In the genomic region with DNA sequence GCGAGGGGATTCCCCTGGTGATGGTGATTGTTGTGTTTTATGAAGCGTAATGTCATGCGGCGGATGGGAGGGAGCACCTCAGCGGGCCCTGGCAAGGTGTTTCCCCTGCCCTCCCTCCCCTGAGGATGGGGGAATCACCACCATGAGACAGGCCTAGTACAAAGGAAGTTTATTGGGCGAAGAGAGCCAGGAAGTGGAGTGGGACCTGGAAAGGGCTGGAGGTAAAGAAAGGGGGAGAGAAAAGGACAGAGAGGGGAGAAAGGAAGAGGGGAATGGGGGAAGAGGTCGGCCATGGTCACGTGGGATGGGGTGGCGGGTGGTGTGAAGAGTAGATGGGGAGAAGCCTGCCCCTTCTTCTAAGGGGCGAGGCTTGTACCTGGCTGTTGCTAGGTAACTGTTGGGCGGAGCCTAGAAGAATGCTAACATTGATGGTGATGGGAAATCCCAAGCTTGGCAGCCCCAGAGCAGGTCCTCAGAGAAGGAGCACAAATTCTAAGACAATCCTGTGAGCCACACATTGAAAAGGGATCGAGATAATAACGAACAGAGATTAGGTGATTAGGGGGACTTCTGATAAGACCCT, we compare ENCODE assay signal across 10 mouse cellular contexts. TPM values are rescaled to one million over a fixed set of nuclear protein-coding genes. Genes with fewer than 3 reads are reported as not detected.
DNase-seq lines count a peak whose midpoint lies in the region; ATAC-seq and TF ChIP-seq lines count a peak whose summit lies in the region.
"Had no signal": no experiment of that assay in that cellular context is flagged by ENCODE, and none has a peak within 500 bp of the region (broad histone marks: within the 10 kb centered on the region; RNA-seq: fewer than 3 reads in every experiment).

No protein-coding gene starts in this region.

- DNase-seq in liver, embryonic 11.5 days (ENCODE audit: low spot score) = no peak
- peak; percentile 94 for DNase-seq in CH12.LX (ENCODE audit: extremely low read depth)
- peak; percentile 36 for DNase-seq in lung, postnatal 10 days
- no peak for DNase-seq in urinary bladder, postnatal 4 days (ENCODE audit: low spot score in 2 of 2)
- DNase-seq: cerebellum, adult 11 months; midbrain, embryonic 14.5 days; right cerebral cortex, adult 18-20 months had no signal

- TF ChIP-seq POLR2A in CH12.LX (IDR thresholded peaks at IDR 0.05; ENCODE audit: low read depth, low read length) = no peak

- H3K27me3 ChIP-seq in liver, embryonic 11.5 days (replicated peaks; ENCODE audit: control insufficient read depth, insufficient read depth, low read length) = no peaks in the 10 kb centered on the region
- H3K27me3 ChIP-seq in liver, embryonic 12.5 days (replicated peaks) = no peaks in the 10 kb centered on the region; the same call in 1 of the 2 replicates
- no peaks in the 10 kb centered on the region for H3K27me3 ChIP-seq in CH12.LX (replicated peaks)
- no peaks in the 10 kb centered on the region for H3K27me3 ChIP-seq in heart, embryonic 15.5 days

- TF ChIP-seq RAD21 in CH12.LX (IDR thresholded peaks at IDR 0.05; ENCODE audit: low read depth, low read length) = no peak

- H3K36me3 ChIP-seq in liver, embryonic 11.5 days (ENCODE audit: control insufficient read depth, insufficient read depth, low read length) = no peaks in the 10 kb centered on the region
- no peaks in the 10 kb centered on the region for H3K36me3 ChIP-seq in liver, embryonic 12.5 days
- H3K36me3 ChIP-seq in CH12.LX (replicated peaks in 1 of 2; ENCODE audit: control insufficient read depth in 1 of 2, insufficient read depth in 1 of 2, low read length in 1 of 2) = no peaks in the 10 kb centered on the region
- no peaks in the 10 kb centered on the region for H3K36me3 ChIP-seq in heart, embryonic 15.5 days

- no peaks in the 10 kb centered on the region for H3K9me3 ChIP-seq in liver, embryonic 11.5 days (ENCODE audit: control insufficient read depth, low read length)
- no peaks in the 10 kb centered on the region for H3K9me3 ChIP-seq in liver, embryonic 12.5 days (replicated peaks)
- H3K9me3 ChIP-seq in CH12.LX (replicated peaks; ENCODE audit: low read length) = no peaks in the 10 kb centered on the region
- H3K9me3 ChIP-seq in heart, embryonic 15.5 days (replicated peaks) = no peaks in the 10 kb centered on the region

- no peak overlapping the region for H3K4me3 ChIP-seq in liver, embryonic 11.5 days (ENCODE audit: low read depth, low read length)
- H3K4me3 ChIP-seq in liver, embryonic 12.5 days = no peak overlapping the region
- peak overlapping the region; percentile 35 to 38 (median 36) for H3K4me3 ChIP-seq in CH12.LX (replicated peaks in 1 of 3; ENCODE audit: low read depth in 2 of 3, low read length in 2 of 3, poor library complexity in 1 of 3)
- no peak overlapping the region for H3K4me3 ChIP-seq in heart, embryonic 15.5 days

- H3K79me2 ChIP-seq in CH12.LX (replicated peaks; ENCODE audit: control insufficient read depth, extremely low read depth, insufficient read depth, poor library complexity, severe bottlenecking) = no peaks in the 10 kb centered on the region

- H3K9ac ChIP-seq in liver, embryonic 11.5 days (ENCODE audit: low read depth, low read length) = no peak overlapping the region
- H3K9ac ChIP-seq in liver, embryonic 12.5 days = no peak overlapping the region
- H3K9ac ChIP-seq in CH12.LX (ENCODE audit: insufficient read depth, low read depth) = 0 out of 2 replicates have a peak overlapping the region, but pooled peaks have one; percentile 3
- H3K9ac ChIP-seq in heart, embryonic 15.5 days = no peak overlapping the region

- WGBS in liver, embryonic 11.5 days = 53% methylated on average over 13 of the region's 13 CpGs
- 44% methylated on average over 13 of the region's 13 CpGs for WGBS in liver, embryonic 12.5 days (ENCODE audit: insufficient replicate concordance)
- WGBS in heart, embryonic 15.5 days = 60% methylated on average over 13 of the region's 13 CpGs

- in situ Hi-C loops in CH12.LX (cut with MboI; ENCODE audit: low pct_ligation_motif_present, low pct_unique_long_range_greater_than_20kb, low sequenced_read_pairs) = loop anchor here (5.0 to 10.0 kb wide), 2 partner anchors 36 to 58 kb away; no protein-coding TSS in a partner anchor

- no peak for TF ChIP-seq CTCF in CH12.LX (conservative IDR thresholded peaks at IDR 0.05 in 1 of 2, IDR thresholded peaks at IDR 0.05 in 1 of 2; ENCODE audit: low read depth in 2 of 2, low read length in 2 of 2)

- H3K4me2 ChIP-seq in liver, embryonic 11.5 days = no peak overlapping the region
- no peak overlapping the region for H3K4me2 ChIP-seq in liver, embryonic 12.5 days
- H3K4me2 ChIP-seq in CH12.LX (ENCODE audit: insufficient read depth, low read depth, poor library complexity, severe bottlenecking) = peak overlapping the region; percentile 74
- H3K4me2 ChIP-seq in heart, embryonic 15.5 days = no peak overlapping the region

- H3K4me1 ChIP-seq in liver, embryonic 11.5 days (replicated peaks; ENCODE audit: control insufficient read depth, insufficient read depth, low read length) = no peaks in the 10 kb centered on the region; the same call in none of the 2 replicates
- peaks cover 22% of the 10 kb centered on the region; the same call in 1 of the 2 replicates for H3K4me1 ChIP-seq in liver, embryonic 12.5 days
- H3K4me1 ChIP-seq in CH12.LX (ENCODE audit: control insufficient read depth in 1 of 2, insufficient read depth in 2 of 2) = peaks cover 20 to 52% of the 10 kb centered on the region in 2 experiments
- peaks cover 71% of the 10 kb centered on the region for H3K4me1 ChIP-seq in heart, embryonic 15.5 days (replicated peaks)

- ATAC-seq in liver, embryonic 11.5 days (replicated peaks; ENCODE audit: low FRiP score) = peak; percentile 8; the same call in 1 of the 2 replicates
- ATAC-seq in liver, embryonic 12.5 days = no peak; the same call in 1 of the 2 replicates
- ATAC-seq in heart, embryonic 15.5 days (replicated peaks; ENCODE audit: insufficient number of reproducible peaks, insufficient read depth, low FRiP score, low read depth) = peak; percentile 7; the same call in 1 of the 2 replicates
- no peak for ATAC-seq in megakaryocyte progenitor cell, adult 5-6 weeks (replicated peaks; ENCODE audit: poor library complexity)

- no peak overlapping the region for H3K27ac ChIP-seq in liver, embryonic 11.5 days (ENCODE audit: low read depth, low read length)
- no peak overlapping the region for H3K27ac ChIP-seq in liver, embryonic 12.5 days
- peak overlapping the region; percentile 75 for H3K27ac ChIP-seq in CH12.LX (ENCODE audit: insufficient read depth, low read depth)
- peak overlapping the region; percentile 69 for H3K27ac ChIP-seq in heart, embryonic 15.5 days

- dilution Hi-C loops in CH12.LX (cut with MboI; ENCODE audit: extremely low pct_ligation_motif_present, extremely low pct_unique_long_range_greater_than_20kb, low sequenced_read_pairs) = no loop called here

- TF ChIP-seq EP300 in CH12.LX (IDR thresholded peaks at IDR 0.05; ENCODE audit: low read length) = peak; percentile 22; the same call in 1 of the 2 replicates

TF ChIP-seq in CH12.LX, 34 proteins besides CTCF, POLR2A, EP300 and RAD21 (continues in another document):
- no peak for TF ChIP-seq JUN (IDR thresholded peaks at IDR 0.05; ENCODE audit: insufficient read depth, low read depth, low read length)
- no peak for TF ChIP-seq JUND (conservative IDR thresholded peaks at IDR 0.05; ENCODE audit: low read depth, low read length)
- TF ChIP-seq MXI1 (IDR thresholded peaks at IDR 0.05; ENCODE audit: low read depth, low read length) = peak; percentile 63
- TF ChIP-seq ELF1 (IDR thresholded peaks at IDR 0.05; ENCODE audit: low read depth, low read length) = peak; percentile 76
- peak; percentile 38; the same call in 1 of the 2 replicates for TF ChIP-seq MEF2A (IDR thresholded peaks at IDR 0.05; ENCODE audit: borderline replicate concordance, low read depth, low read length)
- TF ChIP-seq ETS1 (conservative IDR thresholded peaks at IDR 0.05; ENCODE audit: low read depth, low read length) = peak; percentile 85
- TF ChIP-seq KAT2A (IDR thresholded peaks at IDR 0.05; ENCODE audit: insufficient replicate concordance, low read length) = 0 out of 2 replicates have a peak, but pooled peaks have one; percentile 52
- TF ChIP-seq SMC3 (IDR thresholded peaks at IDR 0.05; ENCODE audit: low read depth, low read length) = no peak
- peak; percentile 59; the same call in 1 of the 2 replicates for TF ChIP-seq SIN3A (IDR thresholded peaks at IDR 0.05; ENCODE audit: low read length)
- TF ChIP-seq CHD2 (IDR thresholded peaks at IDR 0.05; ENCODE audit: low read length) = peak; percentile 59; the same call in 1 of the 2 replicates
- TF ChIP-seq MAZ (IDR thresholded peaks at IDR 0.05; ENCODE audit: low read depth, low read length) = peak; percentile 78
- peak; percentile 43 for TF ChIP-seq TCF12 (IDR thresholded peaks at IDR 0.05; ENCODE audit: low read depth, low read length)
- TF ChIP-seq GABPA (IDR thresholded peaks at IDR 0.05; ENCODE audit: insufficient replicate concordance, low read depth, low read length) = no peak
- peak; percentile 59 for TF ChIP-seq USF2 (conservative IDR thresholded peaks at IDR 0.05; ENCODE audit: low read depth, low read length)
- peak; percentile 62; the same call in 1 of the 2 replicates for TF ChIP-seq NELFE (IDR thresholded peaks at IDR 0.05; ENCODE audit: low read depth, low read length)
- no peak for TF ChIP-seq ZNF384 (IDR thresholded peaks at IDR 0.05; ENCODE audit: low read depth, low read length)
- TF ChIP-seq POLR2AphosphoS2 (IDR thresholded peaks at IDR 0.05; ENCODE audit: low read depth, low read length) = no peak
- TF ChIP-seq TBP (conservative IDR thresholded peaks at IDR 0.05; ENCODE audit: low read depth, low read length) = peak; percentile 74; the same call in 1 of the 2 replicates
- TF ChIP-seq ZC3H11A (IDR thresholded peaks at IDR 0.05; ENCODE audit: low read depth, low read length) = no peak
- 0 out of 2 replicates have a peak, but pooled peaks have one; percentile 37 for TF ChIP-seq ZMIZ1 (IDR thresholded peaks at IDR 0.05; ENCODE audit: low read depth, low read length)
- TF ChIP-seq BHLHE40 (IDR thresholded peaks at IDR 0.05; ENCODE audit: low read depth, low read length) = peak; percentile 75
- TF ChIP-seq MAX (IDR thresholded peaks at IDR 0.05; ENCODE audit: low read length) = peak; percentile 49
- TF ChIP-seq USF1 (IDR thresholded peaks at IDR 0.05; ENCODE audit: low read depth, low read length) = peak; percentile 80

RNA-seq across cellular contexts. Expression of a gene that starts 45.7 kb away (rescaled TPM):
- polyA plus RNA-seq in liver, embryonic 11.5 days (2014; fragmentation: Nextera tagmentation; extraction: Ambion mirVana) = 5.5 and 5.7 TPM in 2 replicates
- polyA plus RNA-seq in liver, embryonic 12.5 days (2016; fragmentation: Nextera tagmentation; extraction: Ambion mirVana) = 7.4 and 7.8 TPM in 2 replicates
- total RNA-seq in CH12.LX (2012; rRNA removed) = 2.0 and 2.8 TPM in 2 replicates
- total RNA-seq in CH12.LX (2014; rRNA removed) = 1.3 and 1.9 TPM in 2 replicates
- 1.6 and 1.7 TPM in 2 replicates for polyA plus RNA-seq in CH12.LX (2012; ENCODE audit: insufficient read length, low read depth)
- polyA plus RNA-seq in heart, embryonic 15.5 days (2015; fragmentation: Nextera tagmentation; extraction: Ambion mirVana) = 0.62 and 0.75 TPM in 2 replicates
- 0.07 and 0.68 TPM in 2 replicates for total RNA-seq in megakaryocyte progenitor cell, adult 5-6 weeks (2015)
- total RNA-seq in megakaryocyte progenitor cell, adult 5-6 weeks (2017) = 0.24 and 0.33 TPM in 2 replicates

Comparison
In these comparisons a context has a peak if more than half of its experiments do, and no peak if none do; other contexts are left out.
1. ATAC-seq: peak in liver, embryonic 11.5 days (single experiment) and heart, embryonic 15.5 days (single experiment); none in liver, embryonic 12.5 days (single experiment) and megakaryocyte progenitor cell, adult 5-6 weeks (single experiment).
2. DNase-seq: peak in CH12.LX (single experiment) and lung, postnatal 10 days (single experiment); none in liver, embryonic 11.5 days (single experiment) and urinary bladder, postnatal 4 days (0 of 2).
3. H3K27ac ChIP-seq: peak in CH12.LX (single experiment) and heart, embryonic 15.5 days (single experiment); none in liver, embryonic 11.5 days (single experiment) and liver, embryonic 12.5 days (single experiment).
4. H3K4me3 ChIP-seq: peak in CH12.LX (3 of 3); none in liver, embryonic 11.5 days (single experiment), liver, embryonic 12.5 days (single experiment) and heart, embryonic 15.5 days (single experiment).